Comparison of ENCODE assay signal across 11 mouse cellular contexts in genomic region chrX:50924629-50925364, GRCm38 (mm10). TPM values are rescaled to one million over a fixed set of nuclear protein-coding genes. Genes with fewer than 3 reads are reported as not detected.
DNase-seq lines count a peak whose midpoint lies in the region; ATAC-seq and TF ChIP-seq lines count a peak whose summit lies in the region.
"Had no signal": no experiment of that assay in that cellular context is flagged by ENCODE, and none has a peak within 500 bp of the region (broad histone marks: within the 10 kb centered on the region; RNA-seq: fewer than 3 reads in every experiment).

No protein-coding gene starts in this region.

- 20% methylated on average over 17 of the region's 18 CpGs for whole genome bisulfite sequencing in liver, adult 2 months
- WGBS in heart, embryonic 16.5 days: 28% methylated on average over 18 of the region's 18 CpGs
- 36% methylated on average over 18 of the region's 18 CpGs for WGBS in liver, embryonic 16.5 days (ENCODE audit: insufficient replicate concordance)

- no peaks in the 10 kb centered on the region for H3K27me3 ChIP-seq in liver, adult 2 months (ENCODE audit: control insufficient read depth, insufficient read depth, low read length)
- H3K27me3 ChIP-seq in heart, embryonic 16.5 days (ENCODE audit: control insufficient read depth, insufficient read depth, low read length): no peaks in the 10 kb centered on the region
- no peaks in the 10 kb centered on the region for H3K27me3 ChIP-seq in liver, embryonic 16.5 days (ENCODE audit: control insufficient read depth, insufficient read depth, low read depth, low read length)

- no peaks in the 10 kb centered on the region for H3K4me1 ChIP-seq in liver, adult 2 months (ENCODE audit: control insufficient read depth, insufficient read depth, low read length)
- H3K4me1 ChIP-seq in heart, embryonic 16.5 days (ENCODE audit: control insufficient read depth, insufficient read depth, low read length): no peaks in the 10 kb centered on the region; the same call in 1 of the 2 replicates
- H3K4me1 ChIP-seq in liver, embryonic 16.5 days (ENCODE audit: control insufficient read depth, low read depth, low read length): no peaks in the 10 kb centered on the region
- H3K4me1 ChIP-seq: limb, embryonic 15.5 days had no signal

- ATAC-seq in heart, embryonic 16.5 days (replicated peaks; ENCODE audit: extremely low read depth, insufficient read depth, low FRiP score): no peak
- no peak for ATAC-seq in liver, embryonic 16.5 days (ENCODE audit: low read depth)
- ATAC-seq in activated CD4-positive, CD25-positive, alpha-beta regulatory T cell, adult 4 months: no peak

- TF ChIP-seq CTCF in liver, adult 2 months (IDR thresholded peaks at IDR 0.05; ENCODE audit: low read depth, low read length): no peak

- peak; percentile 8 to 53 for DNase-seq in adrenal gland, adult (ENCODE audit: inconsistent age in 2 of 2, low spot score in 1 of 2)
- DNase-seq in adrenal gland, adult 8-10 months: no peak
- DNase-seq in liver, adult 2 months (ENCODE audit: extremely low read depth, low read depth, low spot score): peak; percentile 27
- DNase-seq in liver: no peak
- DNase-seq in testis, postnatal 10 days (ENCODE audit: low spot score): no peak

- H3K27ac ChIP-seq in liver, adult 2 months (replicated peaks; ENCODE audit: insufficient read depth, low read depth, low read length): no peak overlapping the region
- no peak overlapping the region for H3K27ac ChIP-seq in heart, embryonic 16.5 days (ENCODE audit: low read length)
- no peak overlapping the region for H3K27ac ChIP-seq in liver, embryonic 16.5 days (ENCODE audit: low read length)
- H3K27ac ChIP-seq: limb, embryonic 15.5 days had no signal

- no peak for TF ChIP-seq POLR2A in liver, adult 2 months (IDR thresholded peaks at IDR 0.05; ENCODE audit: extremely low read depth, insufficient read depth, low read length)

- no peaks in the 10 kb centered on the region for H3K36me3 ChIP-seq in liver, adult 2 months (ENCODE audit: control insufficient read depth, insufficient read depth, low read length)
- H3K36me3 ChIP-seq in heart, embryonic 16.5 days (ENCODE audit: control insufficient read depth, insufficient read depth): no peaks in the 10 kb centered on the region
- no peaks in the 10 kb centered on the region for H3K36me3 ChIP-seq in liver, embryonic 16.5 days (ENCODE audit: control insufficient read depth, insufficient read depth)
- H3K36me3 ChIP-seq: limb, embryonic 15.5 days had no signal

- H3K9me3 ChIP-seq in heart, embryonic 16.5 days (replicated peaks; ENCODE audit: control insufficient read depth, low read length): no peaks in the 10 kb centered on the region
- no peaks in the 10 kb centered on the region for H3K9me3 ChIP-seq in liver, embryonic 16.5 days (replicated peaks; ENCODE audit: control insufficient read depth, low read length)
- H3K9me3 ChIP-seq: limb, embryonic 15.5 days had no signal

- H3K9ac ChIP-seq in liver, adult 2 months (ENCODE audit: low read depth, low read length): no peak overlapping the region
- H3K9ac ChIP-seq in heart, embryonic 16.5 days (ENCODE audit: low read length): no peak overlapping the region
- H3K9ac ChIP-seq in liver, embryonic 16.5 days (ENCODE audit: low read depth, low read length): no peak overlapping the region
- H3K9ac ChIP-seq: limb, embryonic 15.5 days had no signal

- no peak overlapping the region for H3K4me3 ChIP-seq in liver, adult 2 months (ENCODE audit: insufficient read depth, low read depth, low read length)
- H3K4me3 ChIP-seq in heart, embryonic 16.5 days (ENCODE audit: low read length): no peak overlapping the region
- no peak overlapping the region for H3K4me3 ChIP-seq in liver, embryonic 16.5 days (ENCODE audit: low read depth, low read length)
- H3K4me3 ChIP-seq: limb, embryonic 15.5 days had no signal

- peak overlapping the region; percentile 34; the same call in 1 of the 2 replicates for H3K4me2 ChIP-seq in heart, embryonic 16.5 days (ENCODE audit: low read depth, low read length)
- peak overlapping the region; percentile 20; the same call in 1 of the 2 replicates for H3K4me2 ChIP-seq in liver, embryonic 16.5 days (ENCODE audit: low read depth, low read length)
- H3K4me2 ChIP-seq: limb, embryonic 15.5 days had no signal

- no peaks in the 10 kb centered on the region for H3K79me2 ChIP-seq in liver, adult 2 months (ENCODE audit: control insufficient read depth, insufficient read depth, low read length)

RNA-seq across cellular contexts. Expression of gene Frmd7, which starts 17.7 kb away (rescaled TPM):
- under 1 TPM in 1 of 4 experiments, not detected in 3; 0.19 TPM for total RNA-seq in adrenal gland, adult 8-10 months (2022)
- 0.13 TPM in 1 of 2 replicates, not detected in the other for total RNA-seq in liver, adult 2 months (2014; rRNA removed)
- polyA plus RNA-seq in liver, adult 2 months (2012; rRNA removed): not detected in 2 replicates
- polyA plus RNA-seq in heart, embryonic 16.5 days (2015; fragmentation: Nextera tagmentation; extraction: Ambion mirVana): 0.09 and 0.21 TPM in 2 replicates
- not detected in 2 replicates for polyA plus RNA-seq in liver, embryonic 16.5 days (2015; fragmentation: Nextera tagmentation; extraction: Ambion mirVana)
- under 1 TPM in 1 of 2 experiments, not detected in 1; 0.21 TPM for polyA plus RNA-seq in activated CD4-positive, CD25-positive, alpha-beta regulatory T cell, adult 4 months (2017; shearing (Covaris generic))
- polyA plus RNA-seq: C2C12; stomach, embryonic 14.5 days had no signal

Comparison
In these comparisons a context has a peak if more than half of its experiments do, and no peak if none do; other contexts are left out.
1. DNase-seq: peak in adrenal gland, adult (2 of 2) and liver, adult 2 months (single experiment); none in adrenal gland, adult 8-10 months (single experiment), liver (single experiment) and testis, postnatal 10 days (single experiment).